Mouse (Mus musculus) small intestine, adult 2 months (tissue): ENCODE results near the gene Scamp4.

ENCODE experiments used
- CTCF ChIP-seq: fragments of 200-500 bp; IDR thresholded peaks from 2 replicates; pipeline ENCODE4 v1.5.1; 2012; ENCODE audit warnings: low read depth, mild to moderate bottlenecking, control low read depth, inconsistent platforms, low read length, moderate library complexity, mixed read lengths; ENCODE audit not compliant: insufficient replicate concordance, insufficient read length; ENCODE audit errors: extremely low read depth
- POLR2A ChIP-seq: fragments of 200-500 bp; IDR thresholded peaks from 2 replicates; pipeline ENCODE4 v1.6.1; 2012; ENCODE audit warnings: low read depth, mild to moderate bottlenecking, control low read depth, inconsistent platforms, low read length, moderate library complexity

- peak; percentile 59; the same call in 1 of the 2 replicates for TF ChIP-seq POLR2A
- TF ChIP-seq CTCF: no peak
These were observed 53.6 kb downstream of the Scamp4 start for GRCm38 (mm10) chr10:80656130-80656862.
